Mouse (Mus musculus): Measurements from ENCODE around the gene Mettl6. TPM values are rescaled to one million over a fixed set of nuclear protein-coding genes. Genes with fewer than 3 reads are reported as not detected.

Mettl6 gene
- polyA plus RNA-seq, 1 experiment = 17.0 TPM

- peaks cover 3% of the 10 kb centered on the region for H3K27me3 ChIP-seq (ENCODE audit: control insufficient read depth, insufficient read depth, insufficient read length)
- H3ac ChIP-seq (ENCODE audit: control insufficient read depth, insufficient read length, low read depth) = no peak overlapping the region
- TF ChIP-seq CEBPB (IDR thresholded peaks at IDR 0.05; ENCODE audit: low read depth) (no peak), MAX (IDR thresholded peaks at IDR 0.05) (no peak), CTCF (IDR thresholded peaks at IDR 0.05; ENCODE audit: control insufficient read depth, insufficient read depth, insufficient read length) (no peak), MYOG (IDR thresholded peaks at IDR 0.05; ENCODE audit: control insufficient read depth, extremely low read depth, insufficient read length) (no peak), MYOD1 (IDR thresholded peaks at IDR 0.05; ENCODE audit: control insufficient read depth, insufficient read length, low read depth) (no peak), FOSL1 (IDR thresholded peaks at IDR 0.05; ENCODE audit: insufficient read depth, low read length, poor library complexity, severe bottlenecking) (no peak), USF1 (IDR thresholded peaks at IDR 0.05; ENCODE audit: low read depth) (no peak)
- no peaks in the 10 kb centered on the region for H3K79me2 ChIP-seq (ENCODE audit: control insufficient read depth, insufficient read depth)
- no peaks in the 10 kb centered on the region for H3K36me3 ChIP-seq (ENCODE audit: control insufficient read depth, insufficient read depth)
- H3K79me3 ChIP-seq (ENCODE audit: low read depth) = no peaks in the 10 kb centered on the region
- H3K4me3 ChIP-seq (ENCODE audit: insufficient read depth, poor library complexity, severe bottlenecking) = no peak overlapping the region
Measured at GRCm38 (mm10) chr14:31530847-31531246, 36.0 kb upstream of the Mettl6 start.

- TF ChIP-seq MAX (IDR thresholded peaks at IDR 0.05) (no peak), CEBPB (IDR thresholded peaks at IDR 0.05; ENCODE audit: low read depth) (no peak), MYOD1 (IDR thresholded peaks at IDR 0.05; ENCODE audit: control insufficient read depth, insufficient read length, low read depth) (no peak), MYOG (IDR thresholded peaks at IDR 0.05; ENCODE audit: control insufficient read depth, extremely low read depth, insufficient read length) (no peak), CTCF (IDR thresholded peaks at IDR 0.05; ENCODE audit: control insufficient read depth, insufficient read depth, insufficient read length) (no peak), FOSL1 (IDR thresholded peaks at IDR 0.05; ENCODE audit: insufficient read depth, low read length, poor library complexity, severe bottlenecking) (no peak)
- no peaks in the 10 kb centered on the region for H3K79me2 ChIP-seq (ENCODE audit: control insufficient read depth, insufficient read depth)
- no peak overlapping the region for H3ac ChIP-seq (ENCODE audit: control insufficient read depth, insufficient read length, low read depth)
- peaks cover 10% of the 10 kb centered on the region for H3K27me3 ChIP-seq (ENCODE audit: control insufficient read depth, insufficient read depth, insufficient read length)
- H3K79me3 ChIP-seq (ENCODE audit: low read depth) = no peaks in the 10 kb centered on the region
- H3K36me3 ChIP-seq (ENCODE audit: control insufficient read depth, insufficient read depth) = no peaks in the 10 kb centered on the region
- no peak overlapping the region for H3K4me3 ChIP-seq (ENCODE audit: insufficient read depth, poor library complexity, severe bottlenecking)
Measured at GRCm38 (mm10) chr14:31525040-31525810, 30.4 kb upstream of the Mettl6 start.

GRCm38 (mm10) chr14:31521318-31521717 lies 26.5 kb upstream of the Mettl6 start:
- Histone ChIP-seq H3K36me3 (ENCODE audit: control insufficient read depth, insufficient read depth) (no peaks in the 10 kb centered on the region), H3K27me3 (ENCODE audit: control insufficient read depth, insufficient read depth, insufficient read length) (peaks cover 7% of the 10 kb centered on the region), H3K4me3 (ENCODE audit: insufficient read depth, poor library complexity, severe bottlenecking) (no peak overlapping the region), H3K79me3 (ENCODE audit: low read depth) (no peaks in the 10 kb centered on the region), H3ac (ENCODE audit: control insufficient read depth, insufficient read length, low read depth) (no peak overlapping the region), H3K79me2 (ENCODE audit: control insufficient read depth, insufficient read depth) (no peaks in the 10 kb centered on the region)
- TF ChIP-seq CTCF (IDR thresholded peaks at IDR 0.05; ENCODE audit: control insufficient read depth, insufficient read depth, insufficient read length) (no peak), MYOG (IDR thresholded peaks at IDR 0.05; ENCODE audit: control insufficient read depth, extremely low read depth, insufficient read length) (no peak), FOSL1 (IDR thresholded peaks at IDR 0.05; ENCODE audit: insufficient read depth, low read length, poor library complexity, severe bottlenecking) (no peak), MAX (IDR thresholded peaks at IDR 0.05) (no peak), USF1 (IDR thresholded peaks at IDR 0.05; ENCODE audit: low read depth) (no peak), CEBPB (IDR thresholded peaks at IDR 0.05; ENCODE audit: low read depth) (no peak)

GRCm38 (mm10) chr14:31519165-31519564 lies 24.3 kb upstream of the Mettl6 start:
- H3K36me3 ChIP-seq (ENCODE audit: control insufficient read depth, insufficient read depth) = no peaks in the 10 kb centered on the region
- H3K4me3 ChIP-seq (ENCODE audit: insufficient read depth, poor library complexity, severe bottlenecking) = no peak overlapping the region
- H3K27me3 ChIP-seq (ENCODE audit: control insufficient read depth, insufficient read depth, insufficient read length) = peaks cover 7% of the 10 kb centered on the region
- H3ac ChIP-seq (ENCODE audit: control insufficient read depth, insufficient read length, low read depth) = no peak overlapping the region
- TF ChIP-seq FOSL1 (IDR thresholded peaks at IDR 0.05; ENCODE audit: insufficient read depth, low read length, poor library complexity, severe bottlenecking) (no peak), USF1 (IDR thresholded peaks at IDR 0.05; ENCODE audit: low read depth) (no peak), CTCF (IDR thresholded peaks at IDR 0.05; ENCODE audit: control insufficient read depth, insufficient read depth, insufficient read length) (no peak), MYOG (IDR thresholded peaks at IDR 0.05; ENCODE audit: control insufficient read depth, extremely low read depth, insufficient read length) (no peak), MAX (IDR thresholded peaks at IDR 0.05) (no peak), MYOD1 (IDR thresholded peaks at IDR 0.05; ENCODE audit: control insufficient read depth, insufficient read length, low read depth) (no peak), CEBPB (IDR thresholded peaks at IDR 0.05; ENCODE audit: low read depth) (no peak)
- no peaks in the 10 kb centered on the region for H3K79me2 ChIP-seq (ENCODE audit: control insufficient read depth, insufficient read depth)
- H3K79me3 ChIP-seq (ENCODE audit: low read depth) = no peaks in the 10 kb centered on the region

GRCm38 (mm10) chr14:31515895-31516294 lies 21.1 kb upstream of the Mettl6 start:
- H3K27me3 ChIP-seq (ENCODE audit: control insufficient read depth, insufficient read depth, insufficient read length) = no peaks in the 10 kb centered on the region
- no peak overlapping the region for H3ac ChIP-seq (ENCODE audit: control insufficient read depth, insufficient read length, low read depth)
- peaks cover 15% of the 10 kb centered on the region for H3K36me3 ChIP-seq (ENCODE audit: control insufficient read depth, insufficient read depth)
- no peak overlapping the region for H3K4me3 ChIP-seq (ENCODE audit: insufficient read depth, poor library complexity, severe bottlenecking)
- no peak for TF ChIP-seq MYOD1 (IDR thresholded peaks at IDR 0.05; ENCODE audit: control insufficient read depth, insufficient read length, low read depth)
- no peak for TF ChIP-seq FOSL1 (IDR thresholded peaks at IDR 0.05; ENCODE audit: insufficient read depth, low read length, poor library complexity, severe bottlenecking)
- no peak for TF ChIP-seq MYOG (IDR thresholded peaks at IDR 0.05; ENCODE audit: control insufficient read depth, extremely low read depth, insufficient read length)
- TF ChIP-seq MAX (IDR thresholded peaks at IDR 0.05) = no peak
- TF ChIP-seq CEBPB (IDR thresholded peaks at IDR 0.05; ENCODE audit: low read depth) = no peak
- no peak for TF ChIP-seq CTCF (IDR thresholded peaks at IDR 0.05; ENCODE audit: control insufficient read depth, insufficient read depth, insufficient read length)
- TF ChIP-seq USF1 (IDR thresholded peaks at IDR 0.05; ENCODE audit: low read depth) = no peak
- H3K79me2 ChIP-seq (ENCODE audit: control insufficient read depth, insufficient read depth) = no peaks in the 10 kb centered on the region
- no peaks in the 10 kb centered on the region for H3K79me3 ChIP-seq (ENCODE audit: low read depth)
